Mouse (Mus musculus) gastrocnemius, adult 18-20 months (tissue): ENCODE measurements around the gene Vmn1r30. TPM values are rescaled to one million over a fixed set of nuclear protein-coding genes. Genes with fewer than 3 reads are reported as not detected.

Experiments
- DNase-seq: peaks from one replicate; pipeline ENCODE4 v3.0.0; 2021; ENCODE audit warnings: low spot score
- long read RNA-seq, 2 experiments: library from polyadenylated mRNA; stranded (forward); transcript quantifications; one replicate each; pipeline ENCODE4 v2.0.0; 2021
- total RNA-seq, 2 experiments: library from RNA; stranded (reverse); gene quantifications; 2 replicates each; pipeline ENCODE4 v1.2.3; 2021

The Vmn1r30 gene
- not detected for total RNA-seq
- long read RNA-seq, experiment 1: 0 reads
- long read RNA-seq, experiment 2: 0 reads

- no peak for DNase-seq
Measured at GRCm38 (mm10) chr6:58443285-58443684, at the start of gene Vmn1r30. Gene Vmn1r30 (minus strand): TSS chr6:58443385.

DNA sequence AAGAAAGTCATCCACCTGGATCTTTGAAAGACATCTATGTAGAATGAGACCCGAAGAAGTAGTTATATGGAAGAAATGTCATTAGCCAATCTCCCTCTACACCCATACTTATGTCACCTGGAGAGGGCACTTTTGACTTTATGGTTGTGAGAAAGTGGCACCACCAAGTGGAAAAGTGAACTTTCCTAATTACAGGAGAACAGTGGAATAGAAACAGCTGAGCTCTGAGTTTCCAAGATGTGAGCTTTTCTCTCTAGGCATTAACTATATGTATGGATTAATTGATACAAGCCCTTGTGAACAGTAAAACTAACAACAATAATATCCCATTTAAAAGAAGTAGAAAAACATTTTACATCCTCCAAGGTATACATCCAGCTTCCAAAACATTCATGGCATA is 32.0 kb upstream of the Vmn1r30 start, which contains the start of gene Vmn1r31:
TSS of gene Vmn1r31 (minus strand) at position 101 of the 400 bp plus-strand sequence.
- DNase-seq: no peak

Other genes with a start within 250 kb of the Vmn1r30 start
- not detected for gene Vmn1r27, start 224.6 kb downstream of the Vmn1r30 start, total RNA-seq
- gene Vmn1r28, start 181.3 kb downstream of the Vmn1r30 start, total RNA-seq: not detected
- gene Vmn1r29, start 141.8 kb downstream of the Vmn1r30 start, total RNA-seq: not detected
- gene Vmn1r31, start 31.9 kb upstream of the Vmn1r30 start, total RNA-seq: not detected
- 10 to 100 TPM; 17.2 to 18.7 TPM for gene Abcg2, start 141.1 kb upstream of the Vmn1r30 start, total RNA-seq